Mouse (Mus musculus) erythroblast, embryonic 14.5 days (primary cell): ENCODE results near the gene Rnf167.

Source experiments
- GATA1 ChIP-seq: IDR thresholded peaks from 2 replicates; pipeline ENCODE4 v1.6.1; 2012; ENCODE audit warnings: low read length, inconsistent platforms, mixed read lengths
- TAL1 ChIP-seq: IDR thresholded peaks from 3 replicates; pipeline ENCODE4 v1.6.1; 2012; ENCODE audit warnings: low read length, inconsistent platforms, mixed read lengths

DNA sequence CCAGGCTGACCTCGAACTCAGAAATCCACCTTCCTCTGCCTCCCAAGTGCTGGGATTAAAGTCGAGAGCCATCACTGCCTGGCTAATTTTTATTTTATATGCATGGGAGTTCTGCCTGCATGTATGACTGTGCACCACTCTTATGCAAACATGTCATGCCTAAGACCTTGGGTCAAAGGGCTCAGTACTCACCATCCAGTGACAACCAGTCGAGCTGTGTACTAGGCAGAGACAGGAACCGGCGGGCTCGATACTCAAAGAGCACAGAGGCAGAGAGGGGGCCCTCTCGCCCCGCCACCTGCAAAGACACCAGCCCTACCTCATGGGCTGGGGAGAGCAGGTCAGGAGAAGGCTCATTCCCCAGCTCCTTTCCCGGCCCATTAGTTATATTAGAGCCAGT, 31.1 kb downstream of the Rnf167 start:
- TF ChIP-seq GATA1: no peak
- no peak for TF ChIP-seq TAL1
